In genomic region chr7:127233368-127233749, GRCm38 (mm10) we compare ENCODE assay signal across 8 mouse cellular contexts. TPM values are rescaled to one million over a fixed set of nuclear protein-coding genes. Genes with fewer than 3 reads are reported as not detected.
DNase-seq lines count a peak whose midpoint lies in the region; ATAC-seq lines count a peak whose summit lies in the region.

No protein-coding gene starts in this region.

- under 1% methylated on average over 27 of the region's 27 CpGs for WGBS in hindbrain, embryonic 12.5 days
- under 1% methylated on average over 27 of the region's 27 CpGs for WGBS in midbrain, embryonic 13.5 days

- peak; percentile 32 to 51 for DNase-seq in adrenal gland, postnatal 36 days
- no peak for DNase-seq in adrenal gland, postnatal 25 days
- no peak for DNase-seq in gastrocnemius, postnatal 36 days
- no peak for DNase-seq in adrenal gland, postnatal 10 days

- peak overlapping the region; percentile 57 for H3K4me2 ChIP-seq in hindbrain, embryonic 12.5 days (replicated peaks)
- peak overlapping the region; percentile 92 for H3K4me2 ChIP-seq in midbrain, embryonic 13.5 days (replicated peaks)

- H3K4me3 ChIP-seq in megakaryocyte, embryonic 14.5 days (replicated peaks), result peak overlapping the region; percentile 100
- H3K4me3 ChIP-seq in hindbrain, embryonic 12.5 days, result peak overlapping the region; percentile 86
- peak overlapping the region; percentile 94 for H3K4me3 ChIP-seq in midbrain, embryonic 13.5 days (replicated peaks)

- H3K27me3 ChIP-seq in megakaryocyte, embryonic 14.5 days (replicated peaks), result no peaks in the 10 kb centered on the region
- H3K27me3 ChIP-seq in hindbrain, embryonic 12.5 days, result no peaks in the 10 kb centered on the region
- H3K27me3 ChIP-seq in midbrain, embryonic 13.5 days, result no peaks in the 10 kb centered on the region

- H3K4me1 ChIP-seq in megakaryocyte, embryonic 14.5 days, result peaks cover 74% of the 10 kb centered on the region
- peaks cover 31% of the 10 kb centered on the region for H3K4me1 ChIP-seq in hindbrain, embryonic 12.5 days
- peaks cover 61% of the 10 kb centered on the region for H3K4me1 ChIP-seq in midbrain, embryonic 13.5 days (replicated peaks)

- intact Hi-C loops in gastrocnemius, postnatal 36 days (cut with DNase I), result no loop called here

- peak overlapping the region; percentile 94 for H3K9ac ChIP-seq in hindbrain, embryonic 12.5 days
- peak overlapping the region; percentile 98 for H3K9ac ChIP-seq in midbrain, embryonic 13.5 days (replicated peaks)

- H3K36me3 ChIP-seq in megakaryocyte, embryonic 14.5 days (replicated peaks; ENCODE audit: low read length), result peaks cover 58% of the 10 kb centered on the region
- peaks cover 60% of the 10 kb centered on the region for H3K36me3 ChIP-seq in hindbrain, embryonic 12.5 days
- H3K36me3 ChIP-seq in midbrain, embryonic 13.5 days, result peaks cover 53% of the 10 kb centered on the region

- ATAC-seq in megakaryocyte, adult 5-6 weeks (ENCODE audit: poor library complexity, severe bottlenecking), result no peak
- ATAC-seq in hindbrain, embryonic 12.5 days (ENCODE audit: low FRiP score), result peak; percentile 63
- no peak; the same call in 1 of the 2 replicates for ATAC-seq in midbrain, embryonic 13.5 days

- H3K9me3 ChIP-seq in megakaryocyte, embryonic 14.5 days, result no peaks in the 10 kb centered on the region
- H3K9me3 ChIP-seq in hindbrain, embryonic 12.5 days (replicated peaks), result no peaks in the 10 kb centered on the region
- H3K9me3 ChIP-seq in midbrain, embryonic 13.5 days, result no peaks in the 10 kb centered on the region

- peak overlapping the region; percentile 98 for H3K27ac ChIP-seq in hindbrain, embryonic 12.5 days
- peak overlapping the region; percentile 97 for H3K27ac ChIP-seq in midbrain, embryonic 13.5 days

RNA-seq across cellular contexts. Expression of gene Sept1, which starts 0.4 kb away (rescaled TPM):
- total RNA-seq in adrenal gland, postnatal 36 days (2021), result 1 to 10 TPM; 5.6 to 7.9 TPM
- 8.3 and 12.9 TPM in 2 replicates for total RNA-seq in adrenal gland, postnatal 25 days (2021)
- polyA plus RNA-seq in megakaryocyte, embryonic 14.5 days (2012; ENCODE audit: insufficient read depth, low replicate concordance), result 369 and 529 TPM in 2 replicates
- total RNA-seq in megakaryocyte, adult 5-6 weeks (2015), result 36.2 and 36.8 TPM in 2 replicates
- total RNA-seq in megakaryocyte, adult 5-6 weeks (2017), result 31.2 and 42.7 TPM in 2 replicates
- polyA plus RNA-seq in hindbrain, embryonic 12.5 days (2016; fragmentation: Nextera tagmentation; extraction: Ambion mirVana), result 32.7 and 33.2 TPM in 2 replicates
- 27.1 and 28.3 TPM in 2 replicates for polyA plus RNA-seq in midbrain, embryonic 13.5 days (2015; fragmentation: Nextera tagmentation; extraction: Ambion mirVana)
- total RNA-seq in gastrocnemius, postnatal 36 days (2021), result 1 to 10 TPM; 1.4 to 2.4 TPM
- 10 to 100 TPM; 17.6 to 17.8 TPM for total RNA-seq in adrenal gland, postnatal 10 days (2021)

RNA-seq across cellular contexts. Expression of gene Zfp553, which starts 0.5 kb away (rescaled TPM):
- 10 to 100 TPM; 10.1 to 11.9 TPM for total RNA-seq in adrenal gland, postnatal 36 days (2021)
- total RNA-seq in adrenal gland, postnatal 25 days (2021), result 14.7 and 15.2 TPM in 2 replicates
- polyA plus RNA-seq in megakaryocyte, embryonic 14.5 days (2012; ENCODE audit: insufficient read depth, low replicate concordance), result 10.8 and 17.3 TPM in 2 replicates
- total RNA-seq in megakaryocyte, adult 5-6 weeks (2015), result 2.9 and 3.1 TPM in 2 replicates
- 5.9 and 9.7 TPM in 2 replicates for total RNA-seq in megakaryocyte, adult 5-6 weeks (2017)
- 61.3 and 67.9 TPM in 2 replicates for polyA plus RNA-seq in hindbrain, embryonic 12.5 days (2016; fragmentation: Nextera tagmentation; extraction: Ambion mirVana)
- polyA plus RNA-seq in midbrain, embryonic 13.5 days (2015; fragmentation: Nextera tagmentation; extraction: Ambion mirVana), result 69.3 and 75.4 TPM in 2 replicates
- total RNA-seq in gastrocnemius, postnatal 36 days (2021), result 1 to 10 TPM; 3.6 to 4.2 TPM
- total RNA-seq in adrenal gland, postnatal 10 days (2021), result 10 to 100 TPM in 1 of 2 experiments, 1 to 10 TPM in 1; 9.2 to 13.4 TPM

RNA-seq across cellular contexts. Expression of gene Zfp771, which starts 10.7 kb away (rescaled TPM):
- total RNA-seq in adrenal gland, postnatal 36 days (2021), result 10 to 100 TPM; 28.0 to 34.2 TPM
- 26.9 and 36.0 TPM in 2 replicates for total RNA-seq in adrenal gland, postnatal 25 days (2021)
- 85.4 and 270 TPM in 2 replicates for polyA plus RNA-seq in megakaryocyte, embryonic 14.5 days (2012; ENCODE audit: insufficient read depth, low replicate concordance)
- 0.96 and 1.8 TPM in 2 replicates for total RNA-seq in megakaryocyte, adult 5-6 weeks (2015)
- total RNA-seq in megakaryocyte, adult 5-6 weeks (2017), result 0.28 and 0.73 TPM in 2 replicates
- 61.3 and 62.8 TPM in 2 replicates for polyA plus RNA-seq in hindbrain, embryonic 12.5 days (2016; fragmentation: Nextera tagmentation; extraction: Ambion mirVana)
- 50.5 and 59.7 TPM in 2 replicates for polyA plus RNA-seq in midbrain, embryonic 13.5 days (2015; fragmentation: Nextera tagmentation; extraction: Ambion mirVana)
- 10 to 100 TPM; 16.4 to 16.8 TPM for total RNA-seq in gastrocnemius, postnatal 36 days (2021)
- total RNA-seq in adrenal gland, postnatal 10 days (2021), result 10 to 100 TPM; 23.5 to 31.7 TPM

RNA-seq across cellular contexts. Expression of gene Mylpf, which starts 24.7 kb away (rescaled TPM):
- total RNA-seq in adrenal gland, postnatal 36 days (2021), result 1 to 10 TPM; 1.9 to 2.7 TPM
- total RNA-seq in adrenal gland, postnatal 25 days (2021), result 4.1 and 4.4 TPM in 2 replicates
- 4.7 TPM in 1 of 2 replicates, not detected in the other for polyA plus RNA-seq in megakaryocyte, embryonic 14.5 days (2012; ENCODE audit: insufficient read depth, low replicate concordance)
- total RNA-seq in megakaryocyte, adult 5-6 weeks (2015), result 5.0 and 6.0 TPM in 2 replicates
- 2.3 and 3.3 TPM in 2 replicates for total RNA-seq in megakaryocyte, adult 5-6 weeks (2017)
- polyA plus RNA-seq in hindbrain, embryonic 12.5 days (2016; fragmentation: Nextera tagmentation; extraction: Ambion mirVana), result 19.5 and 46.1 TPM in 2 replicates
- 8.5 and 9.0 TPM in 2 replicates for polyA plus RNA-seq in midbrain, embryonic 13.5 days (2015; fragmentation: Nextera tagmentation; extraction: Ambion mirVana)
- over 10,000 TPM; 37,212 to 46,634 TPM for total RNA-seq in gastrocnemius, postnatal 36 days (2021)
- total RNA-seq in adrenal gland, postnatal 10 days (2021), result 1,000 to 10,000 TPM in 1 of 2 experiments, 100 to 1,000 TPM in 1; 678 to 2,339 TPM

RNA-seq across cellular contexts. Expression of gene Tbc1d10b, which starts 25.1 kb away (rescaled TPM):
- 10 to 100 TPM; 40.7 to 48.4 TPM for total RNA-seq in adrenal gland, postnatal 36 days (2021)
- total RNA-seq in adrenal gland, postnatal 25 days (2021), result 51.9 and 53.1 TPM in 2 replicates
- 83.3 and 137 TPM in 2 replicates for polyA plus RNA-seq in megakaryocyte, embryonic 14.5 days (2012; ENCODE audit: insufficient read depth, low replicate concordance)
- total RNA-seq in megakaryocyte, adult 5-6 weeks (2015), result 27.0 and 27.4 TPM in 2 replicates
- 59.8 and 74.2 TPM in 2 replicates for total RNA-seq in megakaryocyte, adult 5-6 weeks (2017)
- 46.5 and 47.2 TPM in 2 replicates for polyA plus RNA-seq in hindbrain, embryonic 12.5 days (2016; fragmentation: Nextera tagmentation; extraction: Ambion mirVana)
- 30.0 and 30.7 TPM in 2 replicates for polyA plus RNA-seq in midbrain, embryonic 13.5 days (2015; fragmentation: Nextera tagmentation; extraction: Ambion mirVana)
- 10 to 100 TPM; 25.4 to 31.3 TPM for total RNA-seq in gastrocnemius, postnatal 36 days (2021)
- total RNA-seq in adrenal gland, postnatal 10 days (2021), result 10 to 100 TPM; 39.0 to 40.5 TPM

Comparison
In these comparisons a context has a peak if more than half of its experiments do, and no peak if none do; other contexts are left out.
1. DNase-seq: peak in adrenal gland, postnatal 36 days (2 of 2); none in adrenal gland, postnatal 25 days (single experiment), gastrocnemius, postnatal 36 days (0 of 2) and adrenal gland, postnatal 10 days (single experiment).
2. Peak in every context shown above with its lines, with median percentiles within 50 percentile points of each other: H3K4me3 ChIP-seq.